Mouse (Mus musculus) heart, embryonic 15.5 days (tissue): ENCODE measurements around the gene Hpca. TPM values are rescaled to one million over a fixed set of nuclear protein-coding genes. Genes with fewer than 3 reads are reported as not detected.
A peak's percentile ranks its signal among the peaks of the same experiment; 100 is the strongest.

ENCODE experiments used
- ATAC-seq: fragments of 200-750 bp; cut with Nextera tagmentation; replicated peaks from 2 replicates; pipeline ENCODE4 v1.8.0; 2017; ENCODE audit warnings: low read depth, moderate TSS enrichment; ENCODE audit not compliant: insufficient number of reproducible peaks, insufficient read depth, low FRiP score
- H3K27ac ChIP-seq: fragments of 300-500 bp; sonication (generic); 2 replicates; pipeline ENCODE4 v1.5.1; 2015; ENCODE audit warnings: mild to moderate bottlenecking, inconsistent platforms
- H3K27me3 ChIP-seq: fragments of 300-500 bp; sonication (generic); 2 replicates; pipeline ENCODE4 v1.6.1; 2015; ENCODE audit warnings: inconsistent platforms
- H3K36me3 ChIP-seq: fragments of 300-500 bp; sonication (generic); 2 replicates; pipeline ENCODE4 v1.6.1; 2015; ENCODE audit warnings: mild to moderate bottlenecking, inconsistent platforms
- H3K4me1 ChIP-seq: fragments of 300-500 bp; sonication (generic); replicated peaks from 2 replicates; pipeline ENCODE4 v1.6.1; 2015; ENCODE audit warnings: inconsistent platforms
- H3K4me2 ChIP-seq: fragments of 300-500 bp; sonication (generic); 2 replicates; pipeline ENCODE4 v1.6.1; 2015; ENCODE audit warnings: inconsistent platforms, mild to moderate bottlenecking, moderate library complexity
- H3K4me3 ChIP-seq: fragments of 300-500 bp; sonication (generic); 2 replicates; pipeline ENCODE4 v1.5.1; 2015; ENCODE audit warnings: mild to moderate bottlenecking, inconsistent platforms
- H3K9ac ChIP-seq: fragments of 300-500 bp; sonication (generic); 2 replicates; pipeline ENCODE4 v1.6.1; 2015; ENCODE audit warnings: mild to moderate bottlenecking, inconsistent platforms
- H3K9me3 ChIP-seq: fragments of 300-500 bp; sonication (generic); replicated peaks from 2 replicates; pipeline ENCODE4 v1.6.1; 2016; ENCODE audit warnings: inconsistent platforms
- WGBS: fragments of 180-500 bp; shearing (Covaris S2); methylation state at CpG from one replicate; pipeline ENCODE4 v1.1.7; 2015; ENCODE audit warnings: mixed read lengths; 5-methylcytosine and 5-hydroxymethylcytosine counted together
- polyA plus RNA-seq: library from polyadenylated mRNA; unstranded; fragments of >200 nt; fragmentation: Nextera tagmentation; extraction: Ambion mirVana; gene quantifications from 2 replicates; pipeline ENCODE4 v1.2.1, GENCODE M21; 2015

Gene Hpca
- polyA plus RNA-seq, 1 experiment from 2014 or later, result 0.68 TPM

GRCm38 (mm10) chr4:129120520-129121445, 1.1 kb downstream of the Hpca start:
- ATAC-seq, result peak; percentile 58
- Histone ChIP-seq H3K36me3 (no peaks in the 10 kb centered on the region), H3K9me3 (no peaks in the 10 kb centered on the region), H3K4me3 (peak overlapping the region; percentile 44), H3K9ac (no peak overlapping the region), H3K27me3 (peaks cover 87% of the 10 kb centered on the region), H3K4me1 (peaks cover 25% of the 10 kb centered on the region), H3K27ac (no peak overlapping the region), H3K4me2 (peak overlapping the region; percentile 74)
- WGBS, result 3% methylated on average over 53 of the region's 59 CpGs

DNA sequence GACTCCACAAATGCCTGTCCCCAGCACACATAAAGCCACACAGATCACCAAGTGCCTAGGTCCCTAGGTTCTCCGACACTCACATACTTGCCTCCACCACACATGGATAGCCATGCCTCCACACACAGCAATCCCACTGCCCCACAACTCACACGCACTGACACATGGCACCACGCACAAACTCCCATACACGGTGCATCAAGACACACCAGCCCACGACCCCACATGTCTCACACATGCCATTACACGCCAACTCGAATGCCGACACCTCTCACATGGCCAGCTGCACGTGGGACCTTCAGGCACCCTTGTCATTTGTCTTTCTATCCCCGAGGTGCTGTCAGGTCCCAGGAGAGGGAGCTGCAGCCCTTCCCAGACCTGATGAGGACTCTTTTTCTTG, 2.1 kb downstream of the Hpca start:
- no peak overlapping the region for H3K4me3 ChIP-seq
- H3K27me3 ChIP-seq, result peaks cover 87% of the 10 kb centered on the region
- H3K27ac ChIP-seq, result no peak overlapping the region
- H3K9me3 ChIP-seq, result no peaks in the 10 kb centered on the region
- peaks cover 14% of the 10 kb centered on the region for H3K4me1 ChIP-seq
- no peak for ATAC-seq
- no peaks in the 10 kb centered on the region for H3K36me3 ChIP-seq
- no peak overlapping the region for H3K4me2 ChIP-seq
- WGBS, result 72% methylated on average over 10 of the region's 10 CpGs
- no peak overlapping the region for H3K9ac ChIP-seq

GRCm38 (mm10) chr4:129117720-129118510, 3.9 kb downstream of the Hpca start:
- H3K27me3 ChIP-seq, result peaks cover 86% of the 10 kb centered on the region
- H3K9ac ChIP-seq, result no peak overlapping the region

GRCm38 (mm10) chr4:129116703-129117102, 5.1 kb downstream of the Hpca start:
- no peak overlapping the region for H3K27ac ChIP-seq
- H3K9me3 ChIP-seq, result no peaks in the 10 kb centered on the region
- peaks cover 81% of the 10 kb centered on the region for H3K27me3 ChIP-seq
- peaks cover 11% of the 10 kb centered on the region for H3K4me1 ChIP-seq
- H3K4me2 ChIP-seq, result no peak overlapping the region
- no peaks in the 10 kb centered on the region for H3K36me3 ChIP-seq
- 83% methylated on average over 8 of the region's 8 CpGs for WGBS
- no peak overlapping the region for H3K4me3 ChIP-seq
- no peak for ATAC-seq
- H3K9ac ChIP-seq, result no peak overlapping the region

More at GRCm38 (mm10) chr4:129117720-129118510, 3.9 kb downstream of the Hpca start:
- Histone ChIP-seq H3K9me3 (no peaks in the 10 kb centered on the region), H3K4me3 (no peak overlapping the region), H3K4me1 (peaks cover 12% of the 10 kb centered on the region), H3K27ac (no peak overlapping the region), H3K4me2 (no peak overlapping the region), H3K36me3 (no peaks in the 10 kb centered on the region)
- WGBS, result 82% methylated on average over 14 of the region's 14 CpGs
- no peak for ATAC-seq

DNA sequence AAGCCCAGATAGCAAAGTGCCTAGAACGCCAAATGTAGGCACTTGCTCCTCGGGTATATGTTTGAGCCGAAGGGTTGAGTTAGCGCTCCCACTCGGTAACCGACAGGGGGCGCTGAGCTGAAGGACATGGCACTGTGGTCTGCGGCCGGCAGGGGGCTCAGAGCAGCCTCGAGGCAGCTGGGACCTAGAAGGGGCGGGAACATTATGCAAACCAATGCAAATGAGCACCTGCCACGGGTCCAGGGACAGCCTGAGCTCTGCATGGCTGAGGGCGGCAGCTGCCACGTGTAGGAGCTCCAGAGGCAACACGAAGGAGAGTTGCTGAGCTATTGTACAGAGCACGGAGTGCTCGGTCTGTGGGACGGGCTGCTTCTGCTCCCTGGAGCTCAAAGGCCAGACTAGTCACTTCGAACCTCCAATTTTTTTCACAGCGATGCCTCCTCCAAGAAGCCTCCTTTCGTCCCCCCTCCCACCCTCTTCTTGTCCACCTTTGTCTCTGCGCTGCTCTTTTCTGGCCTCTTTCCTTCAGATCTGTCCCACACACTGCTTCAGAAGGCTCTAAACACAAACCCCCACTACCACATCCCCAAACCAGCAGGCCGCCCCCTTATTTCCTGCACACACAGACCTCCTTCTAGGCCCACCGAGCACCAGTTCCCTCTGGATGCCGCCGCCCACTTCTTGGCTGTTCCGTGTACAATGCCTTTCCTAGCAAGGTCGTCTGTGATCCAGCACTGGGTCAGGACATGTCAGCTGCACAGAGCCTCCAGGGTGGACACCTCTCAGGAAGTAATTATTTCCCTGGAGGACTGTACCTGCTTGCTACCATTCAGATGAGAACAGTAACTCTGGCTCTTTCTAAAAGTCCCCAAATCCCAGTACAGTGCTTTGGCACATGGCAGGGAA, 8.5 kb downstream of the Hpca start:
- ATAC-seq, result no peak
- peaks cover 59% of the 10 kb centered on the region for H3K27me3 ChIP-seq
- no peak overlapping the region for H3K4me2 ChIP-seq
- WGBS, result 28% methylated on average over 28 of the region's 28 CpGs
- no peak overlapping the region for H3K27ac ChIP-seq
- H3K36me3 ChIP-seq, result no peaks in the 10 kb centered on the region
- H3K9me3 ChIP-seq, result no peaks in the 10 kb centered on the region
- H3K4me1 ChIP-seq, result no peaks in the 10 kb centered on the region; the same call in 1 of the 2 replicates
- no peak overlapping the region for H3K4me3 ChIP-seq
- H3K9ac ChIP-seq, result no peak overlapping the region

DNA sequence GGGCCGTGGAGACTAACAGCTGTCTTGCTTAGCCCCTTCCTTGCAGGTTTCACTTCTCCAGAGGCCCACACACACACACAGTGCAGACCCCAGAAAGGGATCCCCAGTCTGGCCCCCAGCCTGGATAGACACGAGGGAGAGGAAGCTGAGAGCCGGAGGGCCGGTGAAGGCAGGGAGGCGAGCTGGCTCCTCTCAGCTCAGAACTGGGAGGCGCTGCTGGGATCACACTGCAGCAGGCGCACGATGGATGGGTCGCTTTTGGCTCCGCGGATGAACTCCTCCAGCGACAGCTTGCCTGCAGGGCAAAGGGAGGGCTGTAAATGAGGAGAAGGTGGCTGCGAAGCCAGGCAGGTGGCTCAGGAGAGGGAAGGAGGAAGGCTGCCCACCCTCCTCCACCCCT, 9.6 kb downstream of the Hpca start:
- no peak overlapping the region for H3K4me3 ChIP-seq

GRCm38 (mm10) chr4:129111350-129111749, 10.5 kb downstream of the Hpca start:
- Histone ChIP-seq H3K27me3 (peaks cover 69% of the 10 kb centered on the region), H3K4me1 (no peaks in the 10 kb centered on the region; the same call in 1 of the 2 replicates), H3K4me3 (no peak overlapping the region), H3K9ac (no peak overlapping the region), H3K4me2 (no peak overlapping the region), H3K27ac (no peak overlapping the region), H3K9me3 (no peaks in the 10 kb centered on the region), H3K36me3 (no peaks in the 10 kb centered on the region)
- 54% methylated on average over 11 of the region's 11 CpGs for WGBS
- no peak for ATAC-seq

More for the DNA sequence above, 9.6 kb downstream of the Hpca start:
- Histone ChIP-seq H3K27me3 (peaks cover 63% of the 10 kb centered on the region), H3K9me3 (no peaks in the 10 kb centered on the region), H3K27ac (no peak overlapping the region), H3K4me1 (no peaks in the 10 kb centered on the region; the same call in 1 of the 2 replicates), H3K9ac (no peak overlapping the region), H3K4me2 (peak overlapping the region; percentile 10; the same call in 1 of the 2 replicates), H3K36me3 (no peaks in the 10 kb centered on the region)
- no peak for ATAC-seq
- WGBS, result 55% methylated on average over 13 of the region's 13 CpGs

DNA sequence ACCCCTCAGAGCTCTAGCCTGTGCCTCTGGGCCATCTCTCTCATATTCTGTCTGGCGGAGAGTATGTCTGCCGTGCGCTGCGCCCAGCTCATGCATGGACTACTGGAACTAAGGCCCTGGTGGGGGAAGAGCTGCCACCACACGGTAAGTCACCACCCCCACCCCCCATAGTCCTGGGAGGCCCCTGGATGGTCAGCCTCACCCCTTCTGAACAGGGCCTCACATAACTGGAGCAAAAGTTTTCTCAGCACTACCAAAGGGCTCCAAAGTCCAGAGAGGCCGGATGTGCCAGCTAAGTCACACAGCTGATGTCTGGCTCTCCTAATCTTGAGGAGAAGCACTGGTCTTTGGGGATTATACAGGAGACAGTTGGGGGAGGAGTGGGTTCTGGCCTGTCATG, 11.0 kb downstream of the Hpca start:
- H3K27me3 ChIP-seq, result peaks cover 70% of the 10 kb centered on the region
- no peak for ATAC-seq
- H3K4me2 ChIP-seq, result no peak overlapping the region
- no peaks in the 10 kb centered on the region; the same call in 1 of the 2 replicates for H3K4me1 ChIP-seq
- no peak overlapping the region for H3K27ac ChIP-seq
- WGBS, result 85% methylated on average over 6 of the region's 6 CpGs
- no peaks in the 10 kb centered on the region for H3K36me3 ChIP-seq
- no peak overlapping the region for H3K9ac ChIP-seq
- H3K4me3 ChIP-seq, result no peak overlapping the region
- no peaks in the 10 kb centered on the region for H3K9me3 ChIP-seq

GRCm38 (mm10) chr4:129108624-129109023, 13.2 kb downstream of the Hpca start:
- Histone ChIP-seq H3K27ac (no peak overlapping the region), H3K4me1 (peaks cover 7% of the 10 kb centered on the region), H3K36me3 (no peaks in the 10 kb centered on the region), H3K4me2 (no peak overlapping the region), H3K4me3 (no peak overlapping the region), H3K9me3 (no peaks in the 10 kb centered on the region), H3K27me3 (peaks cover 70% of the 10 kb centered on the region), H3K9ac (no peak overlapping the region)
- 68% methylated on average over 7 of the region's 7 CpGs for WGBS
- ATAC-seq, result no peak

- no peak for ATAC-seq
- Histone ChIP-seq H3K27ac (no peak overlapping the region), H3K4me3 (no peak overlapping the region), H3K9ac (no peak overlapping the region), H3K27me3 (peaks cover 66% of the 10 kb centered on the region), H3K36me3 (no peaks in the 10 kb centered on the region), H3K4me2 (no peak overlapping the region), H3K9me3 (no peaks in the 10 kb centered on the region), H3K4me1 (peaks cover 7% of the 10 kb centered on the region)
- 68% methylated on average over 10 of the region's 10 CpGs for WGBS
These were observed 14.4 kb downstream of the Hpca start for GRCm38 (mm10) chr4:129107348-129107899.
